Mouse (Mus musculus): ENCODE data around the gene Haus3. TPM values are rescaled to one million over a fixed set of nuclear protein-coding genes. Genes with fewer than 3 reads are reported as not detected.

The Haus3 gene
- total and polyA plus RNA-seq, 2 experiments from 2014 or later = 7.6 to 10.3 TPM

DNA sequence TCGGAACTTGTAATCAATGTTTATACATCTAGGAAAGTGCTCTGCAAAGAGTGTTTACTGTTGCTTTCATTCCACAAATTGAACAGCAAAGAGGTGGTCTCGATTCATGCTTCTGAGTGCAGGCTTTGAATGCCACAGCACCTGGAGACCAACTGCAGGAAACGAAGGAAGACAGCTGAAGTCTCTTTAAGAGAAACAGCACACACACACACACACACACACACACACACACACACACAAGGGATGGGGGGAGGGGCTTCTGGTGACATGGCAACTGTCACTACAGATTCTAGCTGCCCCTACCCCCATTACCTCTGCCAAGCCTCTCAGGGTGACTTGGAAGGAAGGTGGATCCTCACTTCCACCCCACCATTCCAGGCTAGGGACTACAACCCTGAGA is 38.2 kb upstream of the Haus3 start:
- no peak overlapping the region for H3K4me3 ChIP-seq (ENCODE audit: low read depth, low read length)

DNA sequence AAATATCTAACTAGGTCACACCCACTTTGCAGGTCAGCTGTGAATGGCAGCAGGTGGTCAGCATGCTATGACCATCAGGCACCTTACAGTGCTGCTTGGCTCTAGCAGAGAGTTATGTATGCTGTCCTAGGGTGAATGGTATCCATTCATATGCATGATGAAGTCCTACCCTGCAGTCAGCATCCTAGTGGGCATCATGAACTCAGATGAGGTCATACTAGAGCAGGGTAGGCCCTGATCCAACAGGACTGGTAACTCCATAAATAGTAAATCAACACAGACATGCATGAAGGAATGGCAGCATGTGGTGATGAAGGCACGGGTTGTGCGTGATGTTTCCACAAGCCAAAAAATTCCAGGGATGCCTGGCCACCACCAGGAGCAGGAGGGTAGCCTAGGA is 36.5 kb upstream of the Haus3 start:
- no peak overlapping the region for H3K4me2 ChIP-seq (ENCODE audit: low read depth, low read length, poor library complexity, severe bottlenecking)
- H3K27ac ChIP-seq (ENCODE audit: low read depth, low read length) = no peak overlapping the region
- no peak overlapping the region for H3K4me3 ChIP-seq (ENCODE audit: low read depth, low read length)
- ATAC-seq (ENCODE audit: low FRiP score) (no peak), DNase-seq (ENCODE audit: low spot score) (no peak)
- no peaks in the 10 kb centered on the region for H3K36me3 ChIP-seq (ENCODE audit: insufficient read depth, low read length)
- H3K9ac ChIP-seq (replicated peaks; ENCODE audit: low read length, poor library complexity, severe bottlenecking) = no peak overlapping the region
- H3K27me3 ChIP-seq (ENCODE audit: insufficient read depth, low read length) = no peaks in the 10 kb centered on the region
- H3K9me3 ChIP-seq (ENCODE audit: low read length) = no peaks in the 10 kb centered on the region
- no peak for TF ChIP-seq CTCF (IDR thresholded peaks at IDR 0.05)
- 80% methylated on average over 2 of the region's 2 CpGs for WGBS
- H3K4me1 ChIP-seq (ENCODE audit: insufficient read depth, low read length) = no peaks in the 10 kb centered on the region

More for the DNA sequence above, 38.2 kb upstream of the Haus3 start:
- 65% methylated on average over 3 of the region's 3 CpGs for WGBS
- Histone ChIP-seq H3K4me1 (ENCODE audit: insufficient read depth, low read length) (no peaks in the 10 kb centered on the region), H3K36me3 (ENCODE audit: insufficient read depth, low read length) (no peaks in the 10 kb centered on the region), H3K9me3 (ENCODE audit: low read length) (no peaks in the 10 kb centered on the region), H3K4me2 (ENCODE audit: low read depth, low read length, poor library complexity, severe bottlenecking) (no peak overlapping the region), H3K27me3 (ENCODE audit: insufficient read depth, low read length) (no peaks in the 10 kb centered on the region), H3K9ac (replicated peaks; ENCODE audit: low read length, poor library complexity, severe bottlenecking) (no peak overlapping the region), H3K27ac (ENCODE audit: low read depth, low read length) (no peak overlapping the region)
- ATAC-seq (ENCODE audit: low FRiP score) (no peak), DNase-seq (ENCODE audit: low spot score) (no peak)
- no peak for TF ChIP-seq CTCF (IDR thresholded peaks at IDR 0.05)

DNA sequence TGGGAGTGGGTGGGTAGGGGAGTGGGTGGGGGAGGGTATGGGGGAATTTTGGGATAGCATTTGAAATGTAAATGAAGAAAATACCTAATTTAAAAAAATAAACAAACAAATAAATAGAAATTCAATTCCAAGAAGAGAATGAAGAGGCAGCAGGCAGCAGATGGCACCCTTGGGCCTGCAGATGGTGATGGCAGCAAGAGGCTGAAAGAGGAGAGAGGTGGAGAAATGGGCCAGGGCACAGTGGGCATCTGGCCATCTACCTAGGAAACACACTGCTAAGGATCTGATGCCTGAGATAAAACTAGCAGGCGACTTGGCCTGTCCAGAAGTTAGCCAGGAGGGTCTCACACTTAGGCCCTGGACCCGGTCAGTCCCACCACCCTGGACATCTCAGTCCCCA is 35.6 kb upstream of the Haus3 start:
- TF ChIP-seq CTCF (IDR thresholded peaks at IDR 0.05) = peak; percentile 52
- DNase-seq (ENCODE audit: low spot score) = peak; percentile 15
- no peak for ATAC-seq (ENCODE audit: low FRiP score)

DNA sequence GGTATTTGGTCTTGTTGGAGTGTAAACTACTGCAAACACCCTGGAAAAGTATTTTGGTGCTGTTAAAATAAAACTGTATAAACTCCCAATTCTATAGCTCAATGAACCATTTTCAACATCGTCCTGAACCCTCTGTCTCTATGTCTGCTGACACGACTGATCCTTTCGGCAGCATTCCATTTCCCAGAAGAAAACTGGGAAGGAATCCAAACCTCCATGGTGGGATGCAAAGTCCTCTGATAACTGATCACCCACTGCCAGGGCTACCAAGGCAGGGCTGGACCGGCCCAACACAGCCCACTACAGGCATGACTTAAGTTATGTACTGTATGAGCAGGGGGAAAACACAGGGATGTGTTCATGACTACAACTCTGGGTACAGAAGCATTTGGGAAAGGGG is 32.7 kb upstream of the Haus3 start:
- Histone ChIP-seq H3K4me3 (ENCODE audit: low read depth, low read length) (no peak overlapping the region), H3K9me3 (ENCODE audit: low read length) (no peaks in the 10 kb centered on the region), H3K27me3 (ENCODE audit: insufficient read depth, low read length) (no peaks in the 10 kb centered on the region), H3K36me3 (ENCODE audit: insufficient read depth, low read length) (peaks cover 11% of the 10 kb centered on the region; the same call in 1 of the 2 replicates), H3K4me2 (ENCODE audit: low read depth, low read length, poor library complexity, severe bottlenecking) (no peak overlapping the region), H3K27ac (ENCODE audit: low read depth, low read length) (no peak overlapping the region), H3K9ac (replicated peaks; ENCODE audit: low read length, poor library complexity, severe bottlenecking) (no peak overlapping the region), H3K4me1 (ENCODE audit: insufficient read depth, low read length) (no peaks in the 10 kb centered on the region)
- ATAC-seq (ENCODE audit: low FRiP score) (no peak), DNase-seq (ENCODE audit: low spot score) (no peak)
- 82% methylated on average over 4 of the region's 4 CpGs for WGBS
- no peak for TF ChIP-seq CTCF (IDR thresholded peaks at IDR 0.05)

More for the DNA sequence above, 35.6 kb upstream of the Haus3 start:
- H3K27ac ChIP-seq (ENCODE audit: low read depth, low read length) = no peak overlapping the region
- no peak overlapping the region for H3K4me2 ChIP-seq (ENCODE audit: low read depth, low read length, poor library complexity, severe bottlenecking)
- no peaks in the 10 kb centered on the region for H3K36me3 ChIP-seq (ENCODE audit: insufficient read depth, low read length)
- WGBS = 77% methylated on average over 2 of the region's 2 CpGs
- H3K4me1 ChIP-seq (ENCODE audit: insufficient read depth, low read length) = no peaks in the 10 kb centered on the region
- no peak overlapping the region for H3K4me3 ChIP-seq (ENCODE audit: low read depth, low read length)
- H3K9me3 ChIP-seq (ENCODE audit: low read length) = no peaks in the 10 kb centered on the region
- no peaks in the 10 kb centered on the region for H3K27me3 ChIP-seq (ENCODE audit: insufficient read depth, low read length)
- H3K9ac ChIP-seq (replicated peaks; ENCODE audit: low read length, poor library complexity, severe bottlenecking) = no peak overlapping the region

DNA sequence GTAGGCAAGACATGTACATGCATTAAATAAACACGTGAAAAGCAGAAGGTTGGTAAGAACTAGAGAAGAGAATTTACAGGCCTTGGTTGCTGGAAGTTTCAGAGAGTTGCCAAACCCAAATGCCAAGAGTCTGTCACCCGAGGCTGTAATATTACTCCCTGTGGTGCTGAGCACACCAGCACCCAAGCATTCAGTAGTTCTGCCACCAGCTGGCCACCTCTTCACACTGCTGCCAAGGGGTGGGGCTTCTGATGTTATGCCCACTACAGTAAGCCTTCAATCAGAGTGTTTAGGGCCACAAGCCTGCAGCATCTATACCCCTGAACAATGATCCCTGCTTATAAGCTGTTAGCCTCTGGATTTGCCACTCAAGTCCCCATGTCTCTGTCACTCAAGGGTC is 32.1 kb upstream of the Haus3 start:
- Histone ChIP-seq H3K9ac (replicated peaks; ENCODE audit: low read length, poor library complexity, severe bottlenecking) (no peak overlapping the region), H3K9me3 (ENCODE audit: low read length) (no peaks in the 10 kb centered on the region), H3K4me2 (ENCODE audit: low read depth, low read length, poor library complexity, severe bottlenecking) (no peak overlapping the region), H3K36me3 (ENCODE audit: insufficient read depth, low read length) (peaks cover 11% of the 10 kb centered on the region; the same call in 1 of the 2 replicates), H3K27me3 (ENCODE audit: insufficient read depth, low read length) (no peaks in the 10 kb centered on the region), H3K4me1 (ENCODE audit: insufficient read depth, low read length) (no peaks in the 10 kb centered on the region), H3K4me3 (ENCODE audit: low read depth, low read length) (no peak overlapping the region), H3K27ac (ENCODE audit: low read depth, low read length) (no peak overlapping the region)
- peak; percentile 15 for DNase-seq (ENCODE audit: low spot score)
- no peak for TF ChIP-seq CTCF (IDR thresholded peaks at IDR 0.05)
- 79% methylated on average over 2 of the region's 2 CpGs for whole genome bisulfite sequencing
- no peak for ATAC-seq (ENCODE audit: low FRiP score)

DNA sequence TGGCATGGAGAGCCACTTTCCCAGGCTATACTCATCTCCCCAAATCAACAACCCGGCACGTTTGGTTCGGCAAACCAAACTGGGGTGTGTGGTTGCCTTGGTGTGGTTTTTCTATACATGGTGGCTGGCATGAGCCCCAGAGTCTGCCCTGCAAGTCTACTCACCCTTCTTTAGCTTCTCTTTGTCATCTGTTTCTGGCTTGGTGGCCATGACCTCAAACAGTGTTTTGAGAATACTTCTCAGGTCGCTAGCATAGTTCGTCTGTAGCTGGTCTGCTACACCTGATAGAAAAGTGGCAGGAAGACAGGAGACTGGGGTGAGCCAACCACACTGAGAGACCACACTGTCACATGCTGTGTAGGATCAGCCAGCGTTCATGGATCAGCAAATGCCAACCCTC is 29.3 kb upstream of the Haus3 start:
- Histone ChIP-seq H3K27ac (ENCODE audit: low read depth, low read length) (no peak overlapping the region), H3K9ac (replicated peaks; ENCODE audit: low read length, poor library complexity, severe bottlenecking) (no peak overlapping the region), H3K36me3 (ENCODE audit: insufficient read depth, low read length) (peaks cover 11% of the 10 kb centered on the region), H3K4me2 (ENCODE audit: low read depth, low read length, poor library complexity, severe bottlenecking) (no peak overlapping the region), H3K4me3 (ENCODE audit: low read depth, low read length) (no peak overlapping the region), H3K4me1 (ENCODE audit: insufficient read depth, low read length) (no peaks in the 10 kb centered on the region), H3K9me3 (ENCODE audit: low read length) (no peaks in the 10 kb centered on the region), H3K27me3 (ENCODE audit: insufficient read depth, low read length) (no peaks in the 10 kb centered on the region)
- DNase-seq (ENCODE audit: low spot score) = no peak
- WGBS = 86% methylated on average over 6 of the region's 6 CpGs
- TF ChIP-seq CTCF (IDR thresholded peaks at IDR 0.05) = no peak
- ATAC-seq (ENCODE audit: low FRiP score) = no peak
